Mouse (Mus musculus): Measurements from ENCODE around the gene Kcnk6. TPM values are rescaled to one million over a fixed set of nuclear protein-coding genes. Genes with fewer than 3 reads are reported as not detected.

Gene Kcnk6
- total RNA-seq, 1 experiment from 2014 or later: 2.8 TPM

Other genes with a start within 250 kb of the Kcnk6 start
- 0.19 and 0.25 TPM in 2 replicates for gene Ryr1, start 107.3 kb downstream of the Kcnk6 start, total RNA-seq (2017)
- gene Rasgrp4, start 97.7 kb downstream of the Kcnk6 start, total RNA-seq (2017): 1.9 and 8.8 TPM in 2 replicates
- gene Fam98c, start 76.3 kb downstream of the Kcnk6 start, total RNA-seq (2017): 26.5 and 29.1 TPM in 2 replicates
- gene Ggn, start 62.3 kb downstream of the Kcnk6 start, total RNA-seq (2017): 0.63 and 1.5 TPM in 2 replicates
- 5.3 and 5.6 TPM in 2 replicates for gene Spred3, start 62.1 kb downstream of the Kcnk6 start, total RNA-seq (2017)
- 141 and 144 TPM in 2 replicates for gene Psmd8, start 51.8 kb downstream of the Kcnk6 start, total RNA-seq (2017)
- 0.79 and 1.3 TPM in 2 replicates for gene Catsperg1, start 18.5 kb downstream of the Kcnk6 start, total RNA-seq (2017)
- 17.8 and 19.9 TPM in 2 replicates for gene Yif1b, start 5.8 kb upstream of the Kcnk6 start, total RNA-seq (2017)
- 0.55 and 1.1 TPM in 2 replicates for gene 2200002D01Rik, start 16.0 kb upstream of the Kcnk6 start, total RNA-seq (2017)
- 37.8 and 43.6 TPM in 2 replicates for gene Spint2, start 49.4 kb upstream of the Kcnk6 start, total RNA-seq (2017)
- gene Ppp1r14a, start 56.8 kb upstream of the Kcnk6 start, total RNA-seq (2017): 1.6 TPM in 1 of 2 replicates, not detected in the other
- 0.05 and 0.38 TPM in 2 replicates for gene Dpf1, start 71.4 kb upstream of the Kcnk6 start, total RNA-seq (2017)